Mouse (Mus musculus): Measurements from ENCODE around the gene Sec24c. TPM values are rescaled to one million over a fixed set of nuclear protein-coding genes. Genes with fewer than 3 reads are reported as not detected.
A peak's percentile ranks its signal among the peaks of the same experiment; 100 is the strongest.

The Sec24c gene
- polyA plus RNA-seq, 1 experiment from 2014 or later, result 93.8 TPM

DNA sequence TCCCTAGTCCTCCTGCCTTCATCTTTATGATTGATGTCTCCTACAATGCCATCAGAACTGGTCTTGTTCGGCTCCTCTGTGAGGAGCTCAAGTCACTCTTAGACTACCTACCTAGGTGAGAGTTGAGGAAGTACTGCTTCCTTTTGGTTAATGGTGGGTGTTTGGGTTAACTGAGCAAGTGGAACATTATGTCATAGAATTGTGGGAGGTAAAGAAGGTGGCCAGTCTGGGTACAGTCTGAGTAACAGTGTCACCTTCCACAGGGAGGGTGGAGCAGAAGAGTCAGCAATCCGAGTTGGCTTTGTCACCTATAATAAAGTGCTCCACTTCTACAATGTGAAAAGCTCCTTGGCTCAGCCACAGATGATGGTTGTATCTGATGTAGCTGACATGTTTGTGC, 14.9 kb downstream of the Sec24c start:
- H3K9me3 ChIP-seq (ENCODE audit: control insufficient read depth, low read length), result no peaks in the 10 kb centered on the region
- no peak overlapping the region for H3K9ac ChIP-seq (ENCODE audit: low read depth, low read length)
- ATAC-seq (ENCODE audit: low FRiP score, low TSS enrichment), result no peak
- H3K27me3 ChIP-seq (ENCODE audit: control insufficient read depth, insufficient read depth, low read length), result no peaks in the 10 kb centered on the region
- H3K4me1 ChIP-seq (ENCODE audit: control insufficient read depth, insufficient read depth, low read length), result peaks cover 1% of the 10 kb centered on the region; the same call in 1 of the 2 replicates
- no peak overlapping the region for H3K4me2 ChIP-seq (replicated peaks; ENCODE audit: low read depth, low read length)
- 80% methylated on average over 2 of the region's 2 CpGs for WGBS
- H3K36me3 ChIP-seq (ENCODE audit: control insufficient read depth, insufficient read depth, low read length), result peaks cover 99% of the 10 kb centered on the region
- no peak overlapping the region for H3K27ac ChIP-seq (ENCODE audit: low read depth, low read length)
- H3K4me3 ChIP-seq (ENCODE audit: low read length), result no peak overlapping the region

DNA sequence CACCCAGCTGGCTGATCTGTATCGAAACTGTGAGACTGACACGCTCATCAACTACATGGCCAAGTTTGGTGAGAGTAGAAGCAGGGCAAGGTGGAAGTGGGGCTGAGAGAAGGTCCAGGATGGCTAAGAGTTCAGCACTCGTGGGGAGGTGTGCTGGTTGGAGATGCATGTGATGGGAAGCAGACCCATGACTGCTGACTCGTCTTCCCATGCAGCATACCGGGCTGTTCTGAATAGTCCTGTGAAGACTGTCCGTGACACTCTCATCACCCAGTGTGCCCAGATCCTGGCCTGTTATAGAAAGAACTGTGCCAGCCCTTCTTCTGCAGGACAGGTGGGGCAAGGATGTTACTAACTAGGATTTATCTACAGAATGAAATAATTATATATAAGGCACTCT, 17.7 kb downstream of the Sec24c start:
- WGBS, result 95% methylated on average over 6 of the region's 6 CpGs
- no peak for ATAC-seq (ENCODE audit: low FRiP score, low TSS enrichment)

DNA sequence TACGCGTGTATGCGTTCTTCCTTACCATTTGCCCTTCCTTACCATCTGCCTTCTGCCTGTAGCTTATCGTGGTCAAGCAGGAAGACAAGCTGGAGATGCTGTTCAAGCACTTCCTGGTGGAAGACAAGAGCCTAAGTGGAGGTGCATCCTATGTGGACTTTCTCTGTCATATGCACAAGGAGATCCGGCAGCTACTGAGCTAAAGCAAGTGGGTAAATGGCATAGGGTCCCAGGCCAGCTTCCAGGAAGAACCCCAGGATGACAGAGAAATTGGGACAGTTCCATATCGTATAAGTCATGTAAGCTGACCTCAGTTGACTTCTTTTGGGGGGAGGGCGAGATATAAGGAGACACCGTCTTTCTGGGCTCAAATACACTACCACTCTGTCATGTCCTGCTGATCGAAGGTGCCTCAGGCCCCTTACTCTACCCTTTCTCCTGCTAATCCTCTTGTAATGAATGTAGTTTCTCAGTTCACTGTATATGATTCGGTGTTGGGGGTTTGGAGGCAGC, 19.5 kb downstream of the Sec24c start:
- Histone ChIP-seq H3K4me3 (ENCODE audit: low read length) (no peak overlapping the region), H3K27me3 (ENCODE audit: control insufficient read depth, insufficient read depth, low read length) (no peaks in the 10 kb centered on the region)

More for the DNA sequence above, 17.7 kb downstream of the Sec24c start:
- no peaks in the 10 kb centered on the region for H3K9me3 ChIP-seq (ENCODE audit: control insufficient read depth, low read length)
- H3K4me1 ChIP-seq (ENCODE audit: control insufficient read depth, insufficient read depth, low read length), result peaks cover 14% of the 10 kb centered on the region
- H3K4me3 ChIP-seq (ENCODE audit: low read length), result no peak overlapping the region
- peaks cover 75% of the 10 kb centered on the region for H3K36me3 ChIP-seq (ENCODE audit: control insufficient read depth, insufficient read depth, low read length)
- H3K9ac ChIP-seq (ENCODE audit: low read depth, low read length), result no peak overlapping the region
- H3K27ac ChIP-seq (ENCODE audit: low read depth, low read length), result no peak overlapping the region
- no peaks in the 10 kb centered on the region for H3K27me3 ChIP-seq (ENCODE audit: control insufficient read depth, insufficient read depth, low read length)
- no peak overlapping the region for H3K4me2 ChIP-seq (replicated peaks; ENCODE audit: low read depth, low read length)

DNA sequence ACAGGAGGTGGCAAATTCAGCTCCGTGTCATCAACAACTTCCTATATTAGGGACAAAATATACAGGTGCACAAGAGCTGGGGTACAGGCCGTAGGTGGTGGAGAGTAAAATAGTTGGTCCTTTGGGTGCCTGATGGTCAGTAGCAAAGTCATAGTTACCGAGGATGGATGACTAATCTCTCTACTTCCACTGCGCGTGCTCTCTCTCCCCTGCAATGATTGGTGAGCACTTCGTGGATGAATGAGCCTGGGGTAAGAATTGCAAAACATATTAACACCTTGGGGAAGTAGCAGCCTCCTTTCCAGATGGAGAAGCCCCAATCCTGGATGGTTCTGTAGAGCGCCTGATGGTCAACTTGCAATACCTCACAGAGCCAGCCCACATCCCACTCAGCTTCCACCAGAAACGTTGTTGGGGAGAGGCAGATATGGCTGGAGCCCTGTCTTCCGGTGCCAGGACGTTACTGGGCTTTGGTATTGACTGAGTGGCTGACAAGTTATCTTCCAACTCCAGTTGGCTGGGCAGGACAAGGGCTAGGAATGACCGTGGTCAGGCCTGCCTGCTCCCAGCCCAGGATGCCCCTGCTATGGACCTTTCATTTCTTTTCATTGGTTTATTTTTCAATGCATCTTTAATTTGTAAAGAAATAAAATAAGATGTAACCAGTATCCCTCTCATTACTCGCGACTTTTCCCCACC, 20.2 kb downstream of the Sec24c start:
- peak overlapping the region; percentile 98 for H3K27ac ChIP-seq (ENCODE audit: low read depth, low read length)
- H3K4me1 ChIP-seq (ENCODE audit: control insufficient read depth, insufficient read depth, low read length), result peaks cover 31% of the 10 kb centered on the region
- H3K9me3 ChIP-seq (ENCODE audit: control insufficient read depth, low read length), result no peaks in the 10 kb centered on the region
- H3K4me3 ChIP-seq (ENCODE audit: low read length), result peak overlapping the region; percentile 86
- H3K9ac ChIP-seq (ENCODE audit: low read depth, low read length), result peak overlapping the region; percentile 87
- no peaks in the 10 kb centered on the region for H3K27me3 ChIP-seq (ENCODE audit: control insufficient read depth, insufficient read depth, low read length)
- 44% methylated on average over 13 of the region's 13 CpGs for WGBS
- H3K4me2 ChIP-seq (replicated peaks; ENCODE audit: low read depth, low read length), result peak overlapping the region; percentile 80
- H3K36me3 ChIP-seq (ENCODE audit: control insufficient read depth, insufficient read depth, low read length), result peaks cover 60% of the 10 kb centered on the region
- ATAC-seq (ENCODE audit: low FRiP score, low TSS enrichment), result peak; percentile 37; the same call in 1 of the 2 replicates

More for the DNA sequence above, 19.5 kb downstream of the Sec24c start:
- no peak for ATAC-seq (ENCODE audit: low FRiP score, low TSS enrichment)
- Histone ChIP-seq H3K27ac (ENCODE audit: low read depth, low read length) (no peak overlapping the region), H3K4me2 (replicated peaks; ENCODE audit: low read depth, low read length) (no peak overlapping the region), H3K36me3 (ENCODE audit: control insufficient read depth, insufficient read depth, low read length) (peaks cover 64% of the 10 kb centered on the region), H3K4me1 (ENCODE audit: control insufficient read depth, insufficient read depth, low read length) (peaks cover 27% of the 10 kb centered on the region), H3K9me3 (ENCODE audit: control insufficient read depth, low read length) (no peaks in the 10 kb centered on the region), H3K9ac (ENCODE audit: low read depth, low read length) (no peak overlapping the region)
- 87% methylated on average over 10 of the region's 10 CpGs for WGBS

DNA sequence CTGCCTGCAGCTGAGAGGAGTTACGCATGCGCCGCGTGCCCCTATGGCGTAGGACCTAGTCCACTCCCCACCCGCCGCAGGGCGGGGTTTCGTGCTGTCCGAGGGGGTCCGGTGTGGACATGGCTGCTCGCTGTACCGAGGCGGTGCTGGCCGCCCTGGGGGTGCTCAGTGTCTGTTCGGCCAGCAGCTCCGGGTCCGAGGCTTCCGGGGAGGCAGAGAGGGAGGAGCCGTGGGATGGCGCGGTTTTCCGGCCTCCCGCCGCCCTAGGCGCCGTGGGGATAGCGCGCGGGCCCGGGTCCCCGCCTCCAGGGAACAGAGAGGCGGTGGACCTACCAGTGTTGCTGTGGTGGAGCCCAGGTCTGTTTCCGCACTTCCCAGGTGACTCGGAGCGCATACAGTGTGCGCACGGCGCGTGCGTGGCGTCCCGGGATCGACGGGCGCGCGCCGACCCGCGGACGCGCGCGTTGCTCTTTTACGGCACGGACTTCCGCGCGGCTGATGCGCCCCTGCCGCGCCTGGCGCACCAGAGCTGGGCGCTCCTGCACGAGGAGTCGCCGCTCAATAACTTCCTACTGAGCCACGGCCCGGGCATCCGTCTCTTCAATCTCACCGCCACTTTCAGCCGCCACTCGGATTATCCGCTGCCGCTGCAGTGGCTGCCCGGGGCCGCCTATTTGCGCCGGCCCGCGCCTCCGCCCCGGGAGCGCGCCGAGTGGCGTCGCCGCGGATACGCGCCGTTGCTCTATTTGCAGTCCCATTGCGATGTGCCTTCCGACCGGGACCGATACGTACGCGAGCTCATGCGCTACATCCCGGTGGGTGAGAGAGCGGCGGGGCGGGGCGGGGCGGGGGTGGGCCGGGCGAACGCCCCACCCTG, 21.0 kb downstream of the Sec24c start, which contains the start of gene Fut11:
TSS of gene Fut11 (plus strand) at position 85 of the 877 bp plus-strand sequence.
- Histone ChIP-seq H3K4me2 (replicated peaks; ENCODE audit: low read depth, low read length) (peak within 1 kb of the TSS; percentile 80), H3K9ac (ENCODE audit: low read depth, low read length) (peak within 1 kb of the TSS; percentile 87), H3K27ac (ENCODE audit: low read depth, low read length) (peak within 1 kb of the TSS; percentile 98), H3K9me3 (ENCODE audit: control insufficient read depth, low read length) (no peaks in the 10 kb centered on the region), H3K4me1 (ENCODE audit: control insufficient read depth, insufficient read depth, low read length) (peaks cover 31% of the 10 kb centered on the region), H3K36me3 (ENCODE audit: control insufficient read depth, insufficient read depth, low read length) (peaks cover 52% of the 10 kb centered on the region), H3K27me3 (ENCODE audit: control insufficient read depth, insufficient read depth, low read length) (no peaks in the 10 kb centered on the region), H3K4me3 (ENCODE audit: low read length) (peak within 1 kb of the TSS; percentile 86)
- under 1% methylated on average over 109 of the region's 111 CpGs for WGBS
- ATAC-seq (ENCODE audit: low FRiP score, low TSS enrichment), result peak; percentile 95

DNA sequence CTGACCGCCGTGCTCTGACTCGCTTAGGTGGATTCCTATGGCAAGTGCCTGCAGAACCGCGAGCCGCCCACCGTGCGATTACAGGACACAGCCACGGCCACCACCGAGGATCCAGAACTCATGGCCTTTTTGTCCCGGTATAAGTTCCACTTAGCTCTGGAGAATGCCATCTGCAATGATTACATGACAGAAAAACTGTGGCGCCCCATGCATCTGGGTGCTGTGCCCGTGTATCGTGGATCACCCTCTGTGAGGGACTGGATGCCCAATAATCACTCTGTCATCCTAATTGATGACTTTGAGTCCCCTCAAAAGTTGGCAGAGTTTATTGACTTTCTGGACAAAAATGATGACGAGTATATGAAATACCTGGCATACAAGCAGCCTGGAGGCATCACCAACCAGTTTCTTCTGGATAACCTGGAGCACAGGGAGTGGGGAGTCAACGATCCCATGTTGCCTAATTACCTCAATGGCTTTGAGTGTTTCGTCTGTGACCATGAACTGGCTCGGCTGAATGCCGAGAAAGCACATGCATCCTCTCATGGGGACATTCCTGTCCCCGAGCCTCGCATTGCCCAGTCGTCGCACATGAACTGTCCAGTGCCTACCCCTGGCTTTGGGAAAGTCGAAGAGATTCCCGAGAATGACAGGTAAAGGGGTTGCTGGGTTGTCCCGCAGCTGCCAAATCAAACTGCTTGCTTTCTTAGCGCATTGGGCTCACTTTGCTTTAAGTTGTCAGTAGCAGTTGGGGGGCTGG, 21.8 kb downstream of the Sec24c start:
- H3K4me1 ChIP-seq (ENCODE audit: control insufficient read depth, insufficient read depth, low read length), result peaks cover 31% of the 10 kb centered on the region

DNA sequence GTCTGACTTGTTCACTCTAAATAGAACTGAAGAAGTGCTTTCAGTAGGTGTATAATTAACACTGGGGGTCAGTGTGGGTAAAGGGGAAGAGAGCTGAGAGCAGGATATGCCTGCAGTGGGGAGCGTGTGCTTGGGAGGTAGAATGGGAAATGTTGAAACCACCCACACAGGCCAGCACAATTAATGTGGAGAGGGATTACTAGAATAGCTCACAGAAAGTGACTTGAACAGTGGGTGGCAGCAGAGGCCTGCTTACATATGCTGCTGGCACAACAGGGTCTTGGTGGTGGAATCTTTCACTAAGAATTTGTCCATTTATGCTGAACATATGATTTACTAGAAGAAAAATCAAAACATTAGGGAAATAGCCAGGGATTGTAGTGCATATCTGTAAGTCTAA, 22.9 kb downstream of the Sec24c start:
- Histone ChIP-seq H3K4me3 (ENCODE audit: low read length) (peak overlapping the region; percentile 86; the same call in 1 of the 2 replicates), H3K4me1 (ENCODE audit: control insufficient read depth, insufficient read depth, low read length) (peaks cover 41% of the 10 kb centered on the region), H3K27me3 (ENCODE audit: control insufficient read depth, insufficient read depth, low read length) (no peaks in the 10 kb centered on the region), H3K9me3 (ENCODE audit: control insufficient read depth, low read length) (no peaks in the 10 kb centered on the region), H3K9ac (ENCODE audit: low read depth, low read length) (peak overlapping the region; percentile 14; the same call in 1 of the 2 replicates), H3K4me2 (replicated peaks; ENCODE audit: low read depth, low read length) (peak overlapping the region; percentile 80), H3K27ac (ENCODE audit: low read depth, low read length) (no peak overlapping the region), H3K36me3 (ENCODE audit: control insufficient read depth, insufficient read depth, low read length) (peaks cover 35% of the 10 kb centered on the region)
- no peak for ATAC-seq (ENCODE audit: low FRiP score, low TSS enrichment)
- WGBS, result 21% methylated on average over 1 of the region's 1 CpGs

More for the DNA sequence above, 21.8 kb downstream of the Sec24c start:
- peak overlapping the region; percentile 80 for H3K4me2 ChIP-seq (replicated peaks; ENCODE audit: low read depth, low read length)
- peak overlapping the region; percentile 86 for H3K4me3 ChIP-seq (ENCODE audit: low read length)
- no peak for ATAC-seq (ENCODE audit: low FRiP score, low TSS enrichment)
- peaks cover 45% of the 10 kb centered on the region for H3K36me3 ChIP-seq (ENCODE audit: control insufficient read depth, insufficient read depth, low read length)
- H3K9me3 ChIP-seq (ENCODE audit: control insufficient read depth, low read length), result no peaks in the 10 kb centered on the region
- 12% methylated on average over 27 of the region's 27 CpGs for WGBS
- H3K9ac ChIP-seq (ENCODE audit: low read depth, low read length), result peak overlapping the region; percentile 87
- no peaks in the 10 kb centered on the region for H3K27me3 ChIP-seq (ENCODE audit: control insufficient read depth, insufficient read depth, low read length)
- peak overlapping the region; percentile 98 for H3K27ac ChIP-seq (ENCODE audit: low read depth, low read length)

DNA sequence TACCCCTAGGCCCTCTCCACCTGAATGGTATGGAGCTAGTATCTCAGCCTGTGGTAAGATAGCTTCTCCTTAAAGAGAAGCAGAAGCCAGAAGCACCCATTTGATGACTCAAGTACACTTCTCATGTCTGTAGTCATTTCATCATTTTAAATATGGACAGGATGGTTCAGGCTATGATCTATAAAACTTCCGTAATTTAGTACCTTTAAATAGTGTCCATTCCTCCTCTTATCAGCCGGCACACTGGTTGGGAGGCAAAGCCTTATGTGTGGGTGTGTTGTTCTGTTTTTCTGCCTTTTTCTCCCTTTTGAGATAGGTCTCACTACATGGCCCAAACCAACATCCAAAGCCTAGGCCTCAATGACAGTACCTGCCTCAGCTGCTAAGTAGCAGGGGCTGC, 24.4 kb downstream of the Sec24c start:
- no peak overlapping the region for H3K27ac ChIP-seq (ENCODE audit: low read depth, low read length)
- H3K4me1 ChIP-seq (ENCODE audit: control insufficient read depth, insufficient read depth, low read length), result peaks cover 43% of the 10 kb centered on the region
- H3K27me3 ChIP-seq (ENCODE audit: control insufficient read depth, insufficient read depth, low read length), result no peaks in the 10 kb centered on the region
- H3K36me3 ChIP-seq (ENCODE audit: control insufficient read depth, insufficient read depth, low read length), result peaks cover 19% of the 10 kb centered on the region
- ATAC-seq (ENCODE audit: low FRiP score, low TSS enrichment), result no peak
- no peak overlapping the region for H3K4me3 ChIP-seq (ENCODE audit: low read length)
- no peaks in the 10 kb centered on the region for H3K9me3 ChIP-seq (ENCODE audit: control insufficient read depth, low read length)
- H3K9ac ChIP-seq (ENCODE audit: low read depth, low read length), result no peak overlapping the region
- 87% methylated on average over 2 of the region's 2 CpGs for WGBS
- 0 out of 2 replicates have a peak overlapping the region, but pooled peaks have one; percentile 1 for H3K4me2 ChIP-seq (replicated peaks; ENCODE audit: low read depth, low read length)
